Mouse (Mus musculus) neural tube, embryonic 14.5 days (tissue): ENCODE measurements around the gene Hcn1. TPM values are rescaled to one million over a fixed set of nuclear protein-coding genes. Genes with fewer than 3 reads are reported as not detected.
"Not testable (repeated sequence)": the region's sequence is repeated elsewhere in the genome, so short reads cannot be mapped to it uniquely, and the experiment has no call there.

Source experiments
- ATAC-seq: fragments of 200-750 bp; cut with Nextera tagmentation; 2 replicates; pipeline ENCODE4 v1.8.0; 2017; ENCODE audit warnings: low read depth, mild to moderate bottlenecking, moderate TSS enrichment, moderate library complexity
- H3K27ac ChIP-seq: fragments of 300-500 bp; sonication (generic); 2 replicates; pipeline ENCODE4 v1.5.1; 2014; ENCODE audit warnings: low read depth, mild to moderate bottlenecking, control low read depth, low read length, moderate library complexity, mixed read lengths
- H3K27me3 ChIP-seq: fragments of 300-500 bp; sonication (generic); 2 replicates; pipeline ENCODE4 v1.6.1; 2014; ENCODE audit warnings: low read length; ENCODE audit not compliant: control insufficient read depth, insufficient read depth
- H3K36me3 ChIP-seq: fragments of 300-500 bp; sonication (generic); 2 replicates; pipeline ENCODE4 v1.6.1; 2014; ENCODE audit warnings: low read length, mixed read lengths; ENCODE audit not compliant: control insufficient read depth, insufficient read depth
- H3K4me1 ChIP-seq: fragments of 300-500 bp; sonication (generic); 2 replicates; pipeline ENCODE4 v1.6.1; 2014; ENCODE audit warnings: low read length; ENCODE audit not compliant: control insufficient read depth, insufficient read depth
- H3K4me2 ChIP-seq: fragments of 300-500 bp; sonication (generic); 2 replicates; pipeline ENCODE4 v1.6.1; 2014; ENCODE audit warnings: mild to moderate bottlenecking, low read depth, low read length, control low read depth
- H3K4me3 ChIP-seq: fragments of 300-500 bp; sonication (generic); 2 replicates; pipeline ENCODE4 v1.5.1; 2014; ENCODE audit warnings: low read depth, low read length, control low read depth, mixed read lengths
- H3K9ac ChIP-seq: fragments of 300-500 bp; sonication (generic); replicated peaks from 2 replicates; pipeline ENCODE4 v1.6.1; 2014; ENCODE audit warnings: low read depth, mild to moderate bottlenecking, control low read depth, low read length, mixed read lengths
- H3K9me3 ChIP-seq: fragments of 300-500 bp; sonication (generic); 2 replicates; pipeline ENCODE4 v1.6.1; 2016; ENCODE audit warnings: low read length; ENCODE audit not compliant: control insufficient read depth
- WGBS: fragments of 180-500 bp; shearing (Covaris S2); extraction: QIAGEN DNeasy Blood & Tissue Kit; methylation state at CpG from one replicate; pipeline ENCODE4 v1.1.7; 2014; 5-methylcytosine and 5-hydroxymethylcytosine counted together
- polyA plus RNA-seq: library from polyadenylated mRNA; unstranded; fragments of >200 nt; fragmentation: Nextera tagmentation; extraction: Ambion mirVana; gene quantifications from 2 replicates; pipeline ENCODE4 v1.2.1, GENCODE M21; 2014

The Hcn1 gene
- polyA plus RNA-seq, 1 experiment from 2014 or later = 1.6 TPM

GRCm38 (mm10) chr13:118000538-118000937 is 398.4 kb downstream of the Hcn1 start:
- Histone ChIP-seq H3K36me3 (no peaks in the 10 kb centered on the region), H3K27ac (no peak overlapping the region), H3K4me3 (no peak overlapping the region), H3K4me2 (no peak overlapping the region), H3K27me3 (no peaks in the 10 kb centered on the region), H3K9ac (no peak overlapping the region), H3K4me1 (no peaks in the 10 kb centered on the region), H3K9me3 (no peaks in the 10 kb centered on the region)
- 85% methylated on average over 2 of the region's 2 CpGs for WGBS
- no peak for ATAC-seq

GRCm38 (mm10) chr13:118021176-118021575 is 419.1 kb downstream of the Hcn1 start:
- WGBS = 89% methylated on average over 1 of the region's 1 CpGs
- Histone ChIP-seq H3K9ac (no peak overlapping the region), H3K9me3 (no peaks in the 10 kb centered on the region), H3K4me2 (no peak overlapping the region), H3K27ac (no peak overlapping the region), H3K36me3 (no peaks in the 10 kb centered on the region), H3K4me1 (no peaks in the 10 kb centered on the region), H3K27me3 (no peaks in the 10 kb centered on the region), H3K4me3 (no peak overlapping the region)
- no peak for ATAC-seq

DNA sequence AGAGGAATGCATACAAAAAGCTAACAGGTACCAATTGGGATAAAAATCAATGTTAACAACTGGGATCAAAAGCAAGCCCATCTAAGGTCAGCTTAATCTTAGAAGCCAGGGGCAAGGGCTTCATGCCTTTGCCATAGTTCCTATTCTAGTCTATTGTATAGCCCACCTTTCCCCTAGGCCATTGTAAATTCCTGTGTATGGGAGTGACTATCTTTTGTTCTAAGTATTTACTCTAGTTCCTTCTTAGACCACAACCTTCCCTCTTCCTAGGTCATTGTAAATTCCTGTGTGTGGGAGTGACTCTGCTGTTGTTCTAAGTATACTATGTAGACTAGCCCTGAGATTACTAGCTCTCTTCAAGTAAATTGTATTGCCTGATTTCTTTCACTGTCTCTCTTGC is 420.8 kb downstream of the Hcn1 start:
- H3K4me3 ChIP-seq, H3K4me2 ChIP-seq, H3K9me3 ChIP-seq, ATAC-seq, H3K27ac ChIP-seq, H3K36me3 ChIP-seq, H3K9ac ChIP-seq, H3K27me3 ChIP-seq, H3K4me1 ChIP-seq: not testable (repeated sequence)

DNA sequence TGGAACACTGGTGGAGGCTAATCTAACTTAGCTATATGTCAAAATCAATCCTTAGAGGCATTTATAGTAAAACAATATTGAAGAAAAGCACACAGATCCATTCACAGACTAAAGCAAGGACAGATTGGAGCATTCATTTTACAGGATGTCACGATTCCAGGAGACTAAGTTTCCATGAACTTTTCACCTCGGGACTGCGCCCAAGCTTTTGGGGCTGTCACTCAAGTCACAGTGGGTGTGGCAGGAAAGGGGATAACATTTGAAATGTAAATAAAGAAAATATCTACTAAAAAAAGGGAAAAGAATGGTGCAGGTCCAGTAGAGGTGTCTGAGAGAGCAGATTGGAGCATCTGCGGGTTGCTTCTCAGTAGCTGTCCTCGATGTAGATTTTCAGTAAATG is 421.3 kb downstream of the Hcn1 start:
- no peak overlapping the region for H3K27ac ChIP-seq
- no peak overlapping the region for H3K9ac ChIP-seq
- H3K36me3 ChIP-seq = no peaks in the 10 kb centered on the region

GRCm38 (mm10) chr13:118026510-118026909 is 424.4 kb downstream of the Hcn1 start:
- no peaks in the 10 kb centered on the region for H3K4me1 ChIP-seq
- 78% methylated on average over 2 of the region's 2 CpGs for WGBS
- no peak overlapping the region for H3K4me2 ChIP-seq
- H3K36me3 ChIP-seq = no peaks in the 10 kb centered on the region
- H3K9ac ChIP-seq = no peak overlapping the region
- H3K27me3 ChIP-seq = no peaks in the 10 kb centered on the region
- H3K9me3 ChIP-seq = no peaks in the 10 kb centered on the region
- H3K4me3 ChIP-seq = no peak overlapping the region
- ATAC-seq = peak; percentile 44; the same call in 1 of the 2 replicates
- no peak overlapping the region for H3K27ac ChIP-seq

More for the DNA sequence above, 421.3 kb downstream of the Hcn1 start:
- H3K4me2 ChIP-seq = no peak overlapping the region
- H3K4me3 ChIP-seq = no peak overlapping the region
- no peak for ATAC-seq
- 92% methylated on average over 5 of the region's 5 CpGs for WGBS
- H3K4me1 ChIP-seq = no peaks in the 10 kb centered on the region
- H3K9me3 ChIP-seq = no peaks in the 10 kb centered on the region
- H3K27me3 ChIP-seq = no peaks in the 10 kb centered on the region

DNA sequence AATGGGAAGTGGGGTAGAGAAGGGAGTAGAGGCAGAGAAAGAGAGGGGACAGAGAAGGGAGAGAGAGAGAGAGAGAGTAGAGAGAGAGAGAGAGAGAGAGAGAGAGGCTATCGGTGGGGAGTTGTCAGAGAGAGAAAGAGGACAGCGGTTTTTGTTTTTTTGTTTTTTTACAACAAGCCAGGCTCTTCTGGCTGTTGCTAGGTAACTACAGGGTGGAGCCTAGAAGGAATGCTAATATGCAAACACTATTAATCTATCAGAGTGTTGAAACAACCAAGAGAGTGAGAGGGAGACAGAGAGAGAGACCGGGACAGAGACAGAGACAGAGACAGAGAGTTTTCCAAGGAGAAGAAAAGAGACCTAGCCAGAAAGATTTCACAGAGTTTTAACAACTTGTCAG is 425.7 kb downstream of the Hcn1 start:
- Histone ChIP-seq H3K36me3 (no peaks in the 10 kb centered on the region), H3K27me3 (no peaks in the 10 kb centered on the region), H3K9me3 (no peaks in the 10 kb centered on the region), H3K4me3 (no peak overlapping the region), H3K4me1 (no peaks in the 10 kb centered on the region), H3K4me2 (no peak overlapping the region), H3K9ac (no peak overlapping the region), H3K27ac (no peak overlapping the region)
- WGBS = 27% methylated on average over 3 of the region's 3 CpGs
- ATAC-seq = no peak

DNA sequence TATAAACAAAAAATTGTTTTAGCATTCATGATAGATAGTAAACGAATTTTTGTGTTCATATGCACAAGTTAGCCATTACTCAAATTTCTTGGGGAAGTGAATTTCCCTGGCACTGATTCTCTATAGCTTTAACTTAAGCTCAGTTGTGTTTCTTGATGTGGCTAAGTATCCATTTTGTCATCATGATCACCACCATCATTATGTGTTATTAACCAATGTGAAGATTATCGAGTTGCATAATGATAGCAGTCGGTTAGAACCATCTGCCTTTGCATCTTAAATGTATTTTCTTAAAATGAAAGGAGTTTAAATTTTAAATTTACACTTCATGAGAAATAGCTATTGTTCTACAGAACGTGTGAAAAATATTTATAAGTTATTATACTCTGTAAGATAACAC is 426.5 kb downstream of the Hcn1 start:
- no peak for ATAC-seq
- Histone ChIP-seq H3K4me3 (no peak overlapping the region), H3K9me3 (no peaks in the 10 kb centered on the region), H3K36me3 (no peaks in the 10 kb centered on the region), H3K4me2 (no peak overlapping the region), H3K9ac (no peak overlapping the region), H3K4me1 (no peaks in the 10 kb centered on the region), H3K27ac (no peak overlapping the region), H3K27me3 (no peaks in the 10 kb centered on the region)
- WGBS = 83% methylated on average over 4 of the region's 4 CpGs

DNA sequence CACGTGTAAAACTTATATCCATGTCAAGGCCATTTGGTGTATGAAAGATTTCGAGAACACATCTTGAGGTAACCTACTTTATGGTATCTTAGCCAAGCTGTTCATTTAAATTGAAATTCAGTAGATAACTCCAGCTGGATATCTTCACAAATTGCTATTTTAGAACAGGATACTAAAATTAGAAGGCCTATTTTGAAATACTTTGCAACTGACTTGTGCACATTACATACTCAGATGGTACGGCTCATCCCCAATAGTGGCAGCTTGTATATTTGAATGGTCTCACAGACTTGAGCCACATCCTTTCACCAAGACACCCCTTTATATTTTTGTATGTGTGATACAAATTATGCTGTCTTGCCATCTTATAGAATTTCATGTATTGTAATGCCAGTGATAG is 427.5 kb downstream of the Hcn1 start:
- H3K36me3 ChIP-seq = no peaks in the 10 kb centered on the region
- H3K4me2 ChIP-seq = no peak overlapping the region
- no peaks in the 10 kb centered on the region for H3K9me3 ChIP-seq
- no peaks in the 10 kb centered on the region for H3K27me3 ChIP-seq
- H3K27ac ChIP-seq = no peak overlapping the region
- H3K4me1 ChIP-seq = no peaks in the 10 kb centered on the region
- H3K4me3 ChIP-seq = no peak overlapping the region
- no peak overlapping the region for H3K9ac ChIP-seq
- no peak for ATAC-seq
- WGBS = 77% methylated on average over 3 of the region's 3 CpGs

GRCm38 (mm10) chr13:118035598-118035997 is 433.5 kb downstream of the Hcn1 start:
- 75% methylated on average over 5 of the region's 5 CpGs for WGBS
- Histone ChIP-seq H3K9me3 (no peaks in the 10 kb centered on the region), H3K4me1 (no peaks in the 10 kb centered on the region), H3K27ac (no peak overlapping the region), H3K36me3 (no peaks in the 10 kb centered on the region), H3K9ac (no peak overlapping the region), H3K4me3 (no peak overlapping the region), H3K27me3 (no peaks in the 10 kb centered on the region), H3K4me2 (no peak overlapping the region)
- no peak for ATAC-seq
